Mouse (Mus musculus) layer of hippocampus, adult 9-10 months (tissue): ENCODE data around the gene Rgl3.

ENCODE experiments used
- DNase-seq: peaks from one replicate; pipeline ENCODE4 v3.0.0; 2022; ENCODE audit warnings: low spot score

Gene Rgl3

GRCm38 (mm10) chr9:21989230-21990110 lies at the start of gene Rgl3:
Gene Rgl3, minus strand, starts transcription at chr9:21989446.
- DNase-seq = no peak

GRCm38 (mm10) chr9:22037826-22038225 lies 48.6 kb upstream of the Rgl3 start:
- no peak for DNase-seq

GRCm38 (mm10) chr9:22035300-22036044 lies 46.2 kb upstream of the Rgl3 start:
- DNase-seq = no peak

GRCm38 (mm10) chr9:22030386-22030785 lies 41.1 kb upstream of the Rgl3 start:
- no peak for DNase-seq

- no peak for DNase-seq
These were observed 39.2 kb upstream of the Rgl3 start for GRCm38 (mm10) chr9:22028467-22028866.

GRCm38 (mm10) chr9:22024592-22024991 lies 35.3 kb upstream of the Rgl3 start:
- DNase-seq = no peak

- no peak for DNase-seq
These were observed 28.1 kb upstream of the Rgl3 start for GRCm38 (mm10) chr9:22017208-22017825.

DNA sequence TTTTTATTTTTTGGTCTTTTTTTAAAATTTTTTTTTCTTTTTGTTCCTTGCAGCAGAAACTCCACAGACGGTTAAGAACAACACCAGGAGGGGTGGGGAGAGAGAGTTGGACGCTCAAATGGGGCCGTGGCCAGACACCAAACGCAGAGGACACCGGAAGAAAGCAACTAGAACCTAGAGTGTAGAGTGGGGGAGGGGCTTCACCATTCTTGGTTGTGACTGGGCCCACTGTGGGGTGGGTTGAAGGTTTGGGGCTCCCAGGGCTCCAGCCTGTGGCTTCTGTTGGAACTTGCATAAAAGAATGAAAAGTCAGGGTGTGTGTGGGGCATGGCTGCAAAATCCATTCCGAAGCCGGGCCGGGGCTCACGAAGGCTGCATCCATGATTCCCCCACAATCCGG lies 27.0 kb upstream of the Rgl3 start:
- DNase-seq = no peak

- DNase-seq = no peak
These were observed 23.5 kb upstream of the Rgl3 start for GRCm38 (mm10) chr9:22012731-22013130.

GRCm38 (mm10) chr9:22011055-22011454 lies 21.8 kb upstream of the Rgl3 start:
- DNase-seq = no peak

GRCm38 (mm10) chr9:22004546-22004945 lies 15.3 kb upstream of the Rgl3 start:
- no peak for DNase-seq

GRCm38 (mm10) chr9:22003163-22003554 lies 13.9 kb upstream of the Rgl3 start:
- peak; percentile 26 for DNase-seq

- peak; percentile 98 for DNase-seq
These were observed 13.2 kb upstream of the Rgl3 start, which contains the start of the genes Ccdc151 and Prkcsh for GRCm38 (mm10) chr9:22002194-22003162. Gene Ccdc151, minus strand, starts transcription at chr9:22002634. Gene Prkcsh, plus strand, starts transcription at chr9:22002806.

DNA sequence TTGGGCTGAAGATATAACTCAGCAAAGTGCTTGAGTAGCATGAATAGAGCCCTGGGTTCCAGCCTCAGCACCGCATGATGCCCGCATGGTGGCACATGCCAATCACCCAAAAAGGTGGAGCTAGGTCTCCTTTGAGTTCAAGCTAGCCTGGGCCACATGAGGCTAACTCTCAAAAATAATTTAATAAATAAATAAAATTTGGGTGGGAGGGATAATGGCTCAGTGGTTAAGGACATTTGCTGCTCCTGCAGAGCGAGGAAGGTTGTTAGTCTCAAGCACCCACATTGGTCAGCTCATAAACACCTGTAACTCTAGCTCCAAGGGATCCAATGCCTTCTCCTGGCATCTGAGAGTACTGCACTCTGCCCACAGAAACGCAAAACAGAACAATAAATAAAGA lies 12.4 kb upstream of the Rgl3 start:
- no peak for DNase-seq

- DNase-seq = no peak
These were observed 11.1 kb upstream of the Rgl3 start for GRCm38 (mm10) chr9:22000296-22000695.

GRCm38 (mm10) chr9:21996178-21996867 lies 7.1 kb upstream of the Rgl3 start:
- no peak for DNase-seq

DNA sequence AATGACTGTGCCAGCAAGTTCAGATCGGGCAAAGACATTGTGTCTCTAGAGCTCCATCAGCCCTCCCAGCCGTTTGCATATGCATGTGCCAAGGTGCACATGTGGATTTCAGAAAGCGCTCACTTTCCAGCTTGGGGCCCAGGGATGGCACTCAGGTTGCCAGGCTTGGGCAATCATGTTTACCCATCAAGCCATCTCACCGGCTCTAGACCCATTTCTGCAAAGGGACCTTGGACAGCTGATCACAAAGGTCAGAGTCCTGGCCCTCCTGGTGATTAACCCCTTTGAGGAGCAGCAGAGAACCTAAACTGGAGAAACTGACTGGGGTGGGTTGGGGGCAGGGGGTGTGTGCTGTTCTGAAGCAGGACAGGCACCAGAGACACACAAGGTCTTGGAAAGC lies 3.0 kb upstream of the Rgl3 start:
- DNase-seq = no peak

DNA sequence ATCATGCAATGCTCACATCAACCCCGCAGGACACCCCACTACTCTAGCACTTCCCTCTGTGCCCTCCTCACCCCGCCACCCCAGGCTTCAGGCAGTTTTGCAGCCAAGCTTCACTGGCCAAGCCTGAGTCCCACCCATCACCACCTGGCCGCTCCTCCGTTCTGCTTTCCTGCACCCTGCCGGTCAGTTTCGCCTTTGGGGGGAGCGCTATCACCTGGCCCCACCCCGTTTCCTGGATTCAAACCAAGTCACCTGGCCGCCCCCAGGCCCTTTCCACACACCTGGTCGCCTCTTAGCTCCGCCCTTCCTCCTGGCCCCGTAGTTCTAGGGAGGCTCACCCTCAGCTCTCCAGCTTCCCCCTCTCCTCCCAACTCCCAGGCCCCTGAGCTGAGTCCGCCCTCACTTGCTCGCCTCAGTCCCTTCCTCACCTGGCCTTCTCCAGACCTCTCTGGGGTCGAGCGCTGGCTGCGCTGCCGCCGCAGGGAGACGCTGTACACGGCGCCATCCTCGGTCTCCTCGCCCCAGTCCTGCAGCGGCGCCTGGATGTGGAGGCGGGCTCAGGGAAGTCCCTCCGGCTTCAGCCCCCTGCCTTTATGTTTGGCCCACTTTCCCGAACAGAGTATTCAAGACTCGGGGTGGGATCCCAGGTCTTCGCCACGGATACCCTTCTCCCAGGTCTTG lies 685 bp downstream of the Rgl3 start:
- no peak for DNase-seq

DNA sequence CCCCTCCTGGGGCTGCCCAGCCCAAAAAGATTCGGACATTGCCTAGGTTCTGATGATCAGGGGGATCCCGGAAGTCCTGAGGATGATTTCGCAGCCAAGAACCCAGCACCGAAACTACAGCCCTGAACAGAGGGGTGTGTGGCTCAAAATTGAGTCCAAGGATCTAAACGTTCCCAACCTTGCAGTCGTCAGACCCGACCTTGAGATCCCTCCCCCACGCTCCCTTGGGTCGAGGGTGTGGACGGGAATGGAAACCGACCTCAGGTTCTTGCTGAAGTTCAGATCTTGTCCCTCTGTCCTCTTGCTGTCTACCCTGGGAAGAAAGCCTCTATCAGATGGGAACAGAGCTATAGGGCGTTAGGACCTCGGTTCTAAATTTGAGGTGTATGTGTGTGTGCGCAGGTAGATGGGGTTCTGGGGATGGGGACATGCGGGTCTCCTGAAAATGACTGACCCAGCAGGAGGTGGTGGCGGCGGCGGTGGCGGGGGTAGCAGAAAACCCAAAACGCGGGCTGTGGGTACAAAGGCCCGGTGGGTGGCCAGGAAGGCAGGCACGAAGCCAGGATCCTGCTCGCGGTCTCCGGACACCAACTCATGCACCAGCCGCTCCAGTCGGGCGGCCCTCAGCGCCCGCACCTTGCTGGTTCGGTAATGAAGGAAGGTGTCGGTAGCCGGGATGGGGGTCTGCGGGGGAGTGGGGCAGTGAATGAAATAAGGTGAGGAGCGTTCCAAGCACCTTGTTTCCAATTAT lies 1.5 kb downstream of the Rgl3 start:
- no peak for DNase-seq

DNA sequence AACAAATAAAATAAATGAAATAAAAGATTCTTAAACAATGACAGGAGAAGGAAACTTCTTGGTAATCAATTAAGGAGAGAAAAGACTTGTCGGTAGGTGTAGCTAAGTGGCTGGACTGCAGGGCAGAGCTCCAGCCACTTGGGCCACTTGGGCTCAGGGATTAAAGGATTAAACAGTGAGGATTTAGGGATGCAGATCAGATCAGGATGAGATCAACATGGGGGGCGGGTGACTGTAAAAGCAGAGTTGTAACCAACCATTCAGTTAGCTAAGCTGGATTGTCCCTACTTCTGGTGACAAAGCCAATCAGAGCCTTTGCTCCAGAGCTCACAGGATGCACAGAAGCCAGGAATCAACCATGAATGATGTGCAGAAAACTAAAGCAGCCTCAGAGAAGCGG lies 5.3 kb downstream of the Rgl3 start:
- DNase-seq = no peak
